Mouse (Mus musculus): Measurements from ENCODE around the gene Miga1.

DNA sequence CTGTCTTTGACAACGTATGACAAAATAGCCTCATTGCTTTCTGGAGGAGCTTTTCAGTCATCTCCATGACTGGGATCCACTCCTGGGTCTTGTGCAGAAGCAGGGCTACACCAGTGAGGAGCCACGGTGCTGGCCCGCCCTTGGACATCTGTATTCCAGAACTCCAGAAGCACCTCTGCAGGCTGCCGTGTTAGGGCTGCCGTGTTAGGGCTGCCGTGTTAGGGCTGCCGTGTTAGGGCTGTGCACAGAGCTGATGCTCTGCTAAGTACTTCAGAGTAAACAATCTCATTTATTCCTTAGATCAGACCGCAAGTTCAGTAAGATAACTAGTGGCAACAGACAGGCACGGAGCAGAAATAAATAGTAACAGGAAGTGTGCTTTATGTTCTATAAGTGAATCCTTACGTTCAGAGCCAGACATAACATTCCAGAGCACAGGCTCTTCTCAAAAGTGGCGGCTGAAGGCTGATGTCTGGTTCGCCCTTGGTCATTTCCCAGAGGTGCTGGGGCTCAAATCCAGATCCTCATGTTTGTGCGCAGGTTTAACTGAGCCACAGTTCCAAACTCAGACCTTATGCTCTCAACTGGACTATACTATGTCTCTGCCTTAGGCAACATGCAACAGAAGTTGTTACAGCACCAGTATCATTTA is 46.6 kb downstream of the Miga1 start:
- TF ChIP-seq CTCF (IDR thresholded peaks at IDR 0.05; ENCODE audit: low read depth, low read length) (no peak), GATA1 (IDR thresholded peaks at IDR 0.05; ENCODE audit: borderline replicate concordance, low read length) (no peak), POLR2AphosphoS5 (IDR thresholded peaks at IDR 0.05; ENCODE audit: insufficient replicate concordance, low read depth, low read length) (no peak), TAL1 (conservative IDR thresholded peaks at IDR 0.05; ENCODE audit: low read depth, low read length) (no peak)

Data from G1E (cell line).